Mouse (Mus musculus): ENCODE measurements at regions not wholly inside any gene's neighbourhood (a gene's known extent, or its start where the extent isn't known, plus 50 kb on each side); places are given as distances from the start of the nearest gene placed in this dataset.
"Not testable (repeated sequence)": the region's sequence is repeated elsewhere in the genome, so short reads cannot be mapped to it uniquely, and the experiment has no call there.

- no peak overlapping the region for H3K27ac ChIP-seq (ENCODE audit: low read length)
- WGBS (ENCODE audit: insufficient replicate concordance), result 47% methylated on average over 3 of the region's 3 CpGs
Measured at GRCm38 (mm10) chrX:166809165-166809564, 223.6 kb upstream of the Egfl6 start.

GRCm38 (mm10) chrX:166808207-166808606 is 222.7 kb upstream of the Egfl6 start:
- Histone ChIP-seq H3K27ac (ENCODE audit: low read length) (no peak overlapping the region), H3K4me1 (ENCODE audit: control insufficient read depth, low read depth, low read length) (no peaks in the 10 kb centered on the region), H3K9me3 (replicated peaks; ENCODE audit: control insufficient read depth, low read length) (no peaks in the 10 kb centered on the region), H3K36me3 (ENCODE audit: control insufficient read depth, insufficient read depth) (no peaks in the 10 kb centered on the region), H3K4me2 (ENCODE audit: low read depth, low read length) (no peak overlapping the region), H3K27me3 (ENCODE audit: control insufficient read depth, insufficient read depth, low read depth, low read length) (no peaks in the 10 kb centered on the region; the same call in 1 of the 2 replicates), H3K4me3 (ENCODE audit: low read depth, low read length) (no peak overlapping the region), H3K9ac (ENCODE audit: low read depth, low read length) (no peak overlapping the region)
- 81% methylated on average over 5 of the region's 5 CpGs for WGBS (ENCODE audit: insufficient replicate concordance)
- ATAC-seq (ENCODE audit: low read depth), result no peak

More at GRCm38 (mm10) chrX:166809165-166809564, 223.6 kb upstream of the Egfl6 start:
- Histone ChIP-seq H3K4me1 (ENCODE audit: control insufficient read depth, low read depth, low read length) (no peaks in the 10 kb centered on the region), H3K27me3 (ENCODE audit: control insufficient read depth, insufficient read depth, low read depth, low read length) (no peaks in the 10 kb centered on the region; the same call in 1 of the 2 replicates), H3K4me3 (ENCODE audit: low read depth, low read length) (no peak overlapping the region), H3K36me3 (ENCODE audit: control insufficient read depth, insufficient read depth) (no peaks in the 10 kb centered on the region), H3K9me3 (replicated peaks; ENCODE audit: control insufficient read depth, low read length) (no peaks in the 10 kb centered on the region), H3K4me2 (ENCODE audit: low read depth, low read length) (no peak overlapping the region), H3K9ac (ENCODE audit: low read depth, low read length) (no peak overlapping the region)
- no peak for ATAC-seq (ENCODE audit: low read depth)

GRCm38 (mm10) chrX:166805957-166806356 is 220.4 kb upstream of the Egfl6 start:
- no peak for ATAC-seq (ENCODE audit: low read depth)
- no peak overlapping the region for H3K4me2 ChIP-seq (ENCODE audit: low read depth, low read length)
- no peak overlapping the region for H3K27ac ChIP-seq (ENCODE audit: low read length)
- WGBS (ENCODE audit: insufficient replicate concordance), result 74% methylated on average over 1 of the region's 1 CpGs
- H3K9ac ChIP-seq (ENCODE audit: low read depth, low read length), result no peak overlapping the region
- H3K36me3 ChIP-seq (ENCODE audit: control insufficient read depth, insufficient read depth), result no peaks in the 10 kb centered on the region
- H3K4me3 ChIP-seq (ENCODE audit: low read depth, low read length), result no peak overlapping the region
- no peaks in the 10 kb centered on the region; the same call in 1 of the 2 replicates for H3K27me3 ChIP-seq (ENCODE audit: control insufficient read depth, insufficient read depth, low read depth, low read length)
- H3K4me1 ChIP-seq (ENCODE audit: control insufficient read depth, low read depth, low read length), result no peaks in the 10 kb centered on the region
- no peaks in the 10 kb centered on the region for H3K9me3 ChIP-seq (replicated peaks; ENCODE audit: control insufficient read depth, low read length)

GRCm38 (mm10) chrX:166805480-166805879 is 220.0 kb upstream of the Egfl6 start:
- Histone ChIP-seq H3K4me2 (ENCODE audit: low read depth, low read length) (no peak overlapping the region), H3K9me3 (replicated peaks; ENCODE audit: control insufficient read depth, low read length) (no peaks in the 10 kb centered on the region), H3K27ac (ENCODE audit: low read length) (no peak overlapping the region), H3K4me1 (ENCODE audit: control insufficient read depth, low read depth, low read length) (no peaks in the 10 kb centered on the region), H3K27me3 (ENCODE audit: control insufficient read depth, insufficient read depth, low read depth, low read length) (no peaks in the 10 kb centered on the region; the same call in 1 of the 2 replicates), H3K4me3 (ENCODE audit: low read depth, low read length) (no peak overlapping the region), H3K9ac (ENCODE audit: low read depth, low read length) (no peak overlapping the region), H3K36me3 (ENCODE audit: control insufficient read depth, insufficient read depth) (no peaks in the 10 kb centered on the region)
- no peak for ATAC-seq (ENCODE audit: low read depth)
- 59% methylated on average over 4 of the region's 4 CpGs for WGBS (ENCODE audit: insufficient replicate concordance)

GRCm38 (mm10) chrX:166803246-166803645 is 217.7 kb upstream of the Egfl6 start:
- Histone ChIP-seq H3K9me3 (replicated peaks; ENCODE audit: control insufficient read depth, low read length) (no peaks in the 10 kb centered on the region), H3K9ac (ENCODE audit: low read depth, low read length) (no peak overlapping the region), H3K36me3 (ENCODE audit: control insufficient read depth, insufficient read depth) (no peaks in the 10 kb centered on the region), H3K4me3 (ENCODE audit: low read depth, low read length) (no peak overlapping the region), H3K4me1 (ENCODE audit: control insufficient read depth, low read depth, low read length) (no peaks in the 10 kb centered on the region), H3K27me3 (ENCODE audit: control insufficient read depth, insufficient read depth, low read depth, low read length) (no peaks in the 10 kb centered on the region; the same call in 1 of the 2 replicates), H3K4me2 (ENCODE audit: low read depth, low read length) (no peak overlapping the region), H3K27ac (ENCODE audit: low read length) (no peak overlapping the region)
- ATAC-seq (ENCODE audit: low read depth), result no peak
- 58% methylated on average over 6 of the region's 6 CpGs for WGBS (ENCODE audit: insufficient replicate concordance)

- H3K9ac ChIP-seq (ENCODE audit: low read depth, low read length), result no peak overlapping the region
- ATAC-seq (ENCODE audit: low read depth), result no peak
- no peak overlapping the region for H3K27ac ChIP-seq (ENCODE audit: low read length)
- H3K27me3 ChIP-seq (ENCODE audit: control insufficient read depth, insufficient read depth, low read depth, low read length), result no peaks in the 10 kb centered on the region
- H3K4me2 ChIP-seq (ENCODE audit: low read depth, low read length), result no peak overlapping the region
- no peaks in the 10 kb centered on the region for H3K9me3 ChIP-seq (replicated peaks; ENCODE audit: control insufficient read depth, low read length)
- H3K36me3 ChIP-seq (ENCODE audit: control insufficient read depth, insufficient read depth), result no peaks in the 10 kb centered on the region
- WGBS (ENCODE audit: insufficient replicate concordance), result 66% methylated on average over 2 of the region's 2 CpGs
- H3K4me3 ChIP-seq (ENCODE audit: low read depth, low read length), result no peak overlapping the region
- no peaks in the 10 kb centered on the region for H3K4me1 ChIP-seq (ENCODE audit: control insufficient read depth, low read depth, low read length)
Measured at GRCm38 (mm10) chrX:166801017-166801416, 215.5 kb upstream of the Egfl6 start.

- 45% methylated on average over 2 of the region's 2 CpGs for WGBS (ENCODE audit: insufficient replicate concordance)
- ATAC-seq (ENCODE audit: low read depth), result no peak
- Histone ChIP-seq H3K9me3 (replicated peaks; ENCODE audit: control insufficient read depth, low read length) (no peaks in the 10 kb centered on the region), H3K4me1 (ENCODE audit: control insufficient read depth, low read depth, low read length) (no peaks in the 10 kb centered on the region), H3K36me3 (ENCODE audit: control insufficient read depth, insufficient read depth) (no peaks in the 10 kb centered on the region), H3K4me3 (ENCODE audit: low read depth, low read length) (no peak overlapping the region), H3K27me3 (ENCODE audit: control insufficient read depth, insufficient read depth, low read depth, low read length) (peaks cover 2% of the 10 kb centered on the region; the same call in 1 of the 2 replicates), H3K27ac (ENCODE audit: low read length) (no peak overlapping the region), H3K9ac (ENCODE audit: low read depth, low read length) (no peak overlapping the region), H3K4me2 (ENCODE audit: low read depth, low read length) (no peak overlapping the region)
Measured at GRCm38 (mm10) chrX:166795651-166796050, 210.1 kb upstream of the Egfl6 start.

- ATAC-seq (ENCODE audit: low read depth), result no peak
- Histone ChIP-seq H3K4me3 (ENCODE audit: low read depth, low read length) (no peak overlapping the region), H3K27me3 (ENCODE audit: control insufficient read depth, insufficient read depth, low read depth, low read length) (peaks cover 2% of the 10 kb centered on the region; the same call in 1 of the 2 replicates), H3K4me1 (ENCODE audit: control insufficient read depth, low read depth, low read length) (no peaks in the 10 kb centered on the region), H3K9me3 (replicated peaks; ENCODE audit: control insufficient read depth, low read length) (no peaks in the 10 kb centered on the region), H3K36me3 (ENCODE audit: control insufficient read depth, insufficient read depth) (no peaks in the 10 kb centered on the region), H3K4me2 (ENCODE audit: low read depth, low read length) (no peak overlapping the region), H3K9ac (ENCODE audit: low read depth, low read length) (no peak overlapping the region), H3K27ac (ENCODE audit: low read length) (no peak overlapping the region)
- 62% methylated on average over 3 of the region's 3 CpGs for WGBS (ENCODE audit: insufficient replicate concordance)
Measured at GRCm38 (mm10) chrX:166789031-166789430, 203.5 kb upstream of the Egfl6 start.

GRCm38 (mm10) chrX:166787137-166787536 is 201.6 kb upstream of the Egfl6 start:
- WGBS (ENCODE audit: insufficient replicate concordance), result 35% methylated on average over 1 of the region's 1 CpGs
- ATAC-seq (ENCODE audit: low read depth), result peak; percentile 60

More at GRCm38 (mm10) chrX:166787137-166787536, 201.6 kb upstream of the Egfl6 start:
- not testable (repeated sequence) for H3K4me1 ChIP-seq (ENCODE audit: control insufficient read depth, low read depth, low read length); H3K4me2 ChIP-seq (ENCODE audit: low read depth, low read length); H3K9ac ChIP-seq (ENCODE audit: low read depth, low read length); H3K36me3 ChIP-seq (ENCODE audit: control insufficient read depth, insufficient read depth); H3K27me3 ChIP-seq (ENCODE audit: control insufficient read depth, insufficient read depth, low read depth, low read length); H3K27ac ChIP-seq (ENCODE audit: low read length); H3K4me3 ChIP-seq (ENCODE audit: low read depth, low read length); H3K9me3 ChIP-seq (replicated peaks; ENCODE audit: control insufficient read depth, low read length)
